Mouse (Mus musculus): ENCODE measurements around the gene Bace2. TPM values are rescaled to one million over a fixed set of nuclear protein-coding genes. Genes with fewer than 3 reads are reported as not detected.

Gene Bace2
- polyA plus RNA-seq, 1 experiment: 0.53 TPM

DNA sequence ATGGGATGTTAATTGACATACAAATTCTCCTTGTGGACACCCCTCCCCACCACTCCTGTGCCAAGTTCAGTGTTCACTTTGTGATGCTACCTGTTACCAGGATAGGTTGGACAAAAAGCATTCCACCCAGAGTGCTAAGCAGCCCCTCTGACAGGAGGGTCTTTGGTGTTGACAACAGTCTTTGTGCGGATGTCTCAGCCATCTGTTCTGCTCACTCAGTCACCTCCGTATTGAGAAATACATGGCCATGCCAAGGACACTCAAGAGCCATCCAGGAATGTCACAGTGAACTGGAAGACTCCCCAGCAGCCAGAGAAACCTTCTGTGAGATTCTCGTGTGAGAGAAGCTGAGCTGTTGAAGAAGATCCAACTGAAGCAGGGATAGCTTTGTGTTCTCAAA lies 81.6 kb downstream of the Bace2 start:
- H3K4me2 ChIP-seq (ENCODE audit: low read depth): no peak overlapping the region
- no peak overlapping the region for H3ac ChIP-seq (ENCODE audit: control insufficient read depth, insufficient read length)
- no peaks in the 10 kb centered on the region for H3K27me3 ChIP-seq (ENCODE audit: control insufficient read depth, insufficient read depth, insufficient read length)
- H3K4me3 ChIP-seq: no peak overlapping the region
- H3K79me2 ChIP-seq (ENCODE audit: control insufficient read depth, insufficient read depth): no peaks in the 10 kb centered on the region
- TF ChIP-seq POLR2AphosphoS2 (IDR thresholded peaks at IDR 0.05; ENCODE audit: insufficient read length, low read depth): no peak
- no peaks in the 10 kb centered on the region for H3K36me3 ChIP-seq (ENCODE audit: control insufficient read depth, insufficient read depth)

DNA sequence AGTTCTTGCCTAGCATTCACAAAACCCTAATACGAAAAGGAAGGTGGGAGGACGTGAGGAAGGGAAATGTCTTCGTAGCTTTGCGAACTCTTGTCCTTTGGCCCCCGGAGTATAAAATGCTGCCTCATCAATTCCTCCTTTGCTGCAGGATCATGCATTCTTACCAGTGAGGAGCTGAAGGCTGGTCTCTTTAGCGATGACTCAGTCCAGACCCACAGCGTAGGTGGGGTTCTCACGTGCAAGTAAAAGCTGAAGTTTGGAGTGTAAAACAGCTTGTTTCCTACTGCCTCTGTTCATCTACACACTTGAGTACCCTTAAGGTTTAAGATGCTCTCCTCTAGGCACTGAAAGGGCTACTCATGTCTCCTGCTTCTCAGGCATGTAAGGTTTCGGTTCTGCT lies 85.4 kb downstream of the Bace2 start:
- Histone ChIP-seq H3K27me3 (ENCODE audit: control insufficient read depth, insufficient read depth, insufficient read length) (no peaks in the 10 kb centered on the region), H3ac (ENCODE audit: control insufficient read depth, insufficient read length) (no peak overlapping the region), H3K4me3 (no peak overlapping the region), H3K79me2 (ENCODE audit: control insufficient read depth, insufficient read depth) (no peaks in the 10 kb centered on the region), H3K36me3 (ENCODE audit: control insufficient read depth, insufficient read depth) (no peaks in the 10 kb centered on the region), H3K4me2 (ENCODE audit: low read depth) (no peak overlapping the region)
- TF ChIP-seq REST (IDR thresholded peaks at IDR 0.05; ENCODE audit: insufficient read depth, insufficient read length): no peak
- TF ChIP-seq TCF3 (IDR thresholded peaks at IDR 0.05; ENCODE audit: insufficient read length, low read depth): no peak
- no peak for TF ChIP-seq MAX (IDR thresholded peaks at IDR 0.05; ENCODE audit: low read depth)
- TF ChIP-seq USF1 (IDR thresholded peaks at IDR 0.05; ENCODE audit: low read depth): no peak
- no peak for TF ChIP-seq SRF (IDR thresholded peaks at IDR 0.05; ENCODE audit: control insufficient read depth, insufficient read length, low read depth)
- no peak for TF ChIP-seq POLR2A (IDR thresholded peaks at IDR 0.05; ENCODE audit: insufficient read length, low read depth)
- TF ChIP-seq MYOD1 (IDR thresholded peaks at IDR 0.05; ENCODE audit: control insufficient read depth in 1 of 3, insufficient read length in 2 of 3, low read depth in 2 of 3): no peak
- no peak for TF ChIP-seq MYOG (IDR thresholded peaks at IDR 0.05; ENCODE audit: control insufficient read depth in 1 of 3, insufficient read depth in 1 of 3, insufficient read length in 2 of 3, low read depth in 2 of 3)
- no peak for TF ChIP-seq TCF12 (IDR thresholded peaks at IDR 0.05; ENCODE audit: insufficient read depth, poor library complexity, severe bottlenecking)
- no peak for TF ChIP-seq CEBPB (IDR thresholded peaks at IDR 0.05; ENCODE audit: insufficient read depth, poor library complexity, severe bottlenecking)

DNA sequence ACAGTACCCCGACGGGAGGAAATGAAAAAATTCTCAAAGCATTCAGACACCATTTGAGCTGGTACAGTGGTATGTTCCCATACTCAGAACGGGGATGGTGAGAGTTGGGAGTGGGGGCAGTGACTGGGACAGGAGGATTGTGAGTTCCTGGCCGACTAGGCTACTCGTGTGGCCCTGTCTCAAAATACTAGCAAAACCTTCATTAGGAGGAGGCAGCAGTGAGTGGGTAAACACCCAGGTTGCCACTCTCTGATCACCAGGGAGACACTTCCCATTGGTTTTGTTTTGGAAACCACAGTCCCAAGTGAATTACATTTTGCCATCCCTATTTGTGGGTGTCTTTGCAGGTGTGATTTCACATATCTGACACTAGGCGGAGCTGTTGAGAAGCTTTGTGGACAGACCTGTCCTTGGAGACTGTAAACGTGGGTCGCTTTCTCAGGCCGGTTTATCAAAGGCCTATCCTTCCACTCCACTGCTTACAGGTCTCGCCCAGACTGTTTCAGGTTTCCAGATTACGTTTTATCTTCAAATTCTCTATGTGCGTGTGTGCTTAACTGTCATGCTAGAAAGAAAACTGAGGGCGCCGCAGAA lies 87.2 kb downstream of the Bace2 start:
- Histone ChIP-seq H3K79me2 (ENCODE audit: control insufficient read depth, insufficient read depth) (no peaks in the 10 kb centered on the region), H3K36me3 (ENCODE audit: control insufficient read depth, insufficient read depth) (no peaks in the 10 kb centered on the region), H3ac (ENCODE audit: control insufficient read depth, insufficient read length) (no peak overlapping the region), H3K27me3 (ENCODE audit: control insufficient read depth, insufficient read depth, insufficient read length) (no peaks in the 10 kb centered on the region), H3K4me2 (ENCODE audit: low read depth) (no peak overlapping the region), H3K4me3 (no peak overlapping the region)
- TF ChIP-seq POLR2AphosphoS2 (IDR thresholded peaks at IDR 0.05; ENCODE audit: insufficient read length, low read depth): no peak
- no peak for TF ChIP-seq TCF12 (IDR thresholded peaks at IDR 0.05; ENCODE audit: insufficient read depth, poor library complexity, severe bottlenecking)
- no peak for TF ChIP-seq E2F4 (IDR thresholded peaks at IDR 0.05; ENCODE audit: insufficient read depth)
- no peak for TF ChIP-seq MYOG (IDR thresholded peaks at IDR 0.05; ENCODE audit: control insufficient read depth in 1 of 3, insufficient read depth in 1 of 3, insufficient read length in 2 of 3, low read depth in 2 of 3)
- no peak for TF ChIP-seq TCF3 (IDR thresholded peaks at IDR 0.05; ENCODE audit: insufficient read length, low read depth)
- no peak for TF ChIP-seq MAX (IDR thresholded peaks at IDR 0.05; ENCODE audit: low read depth)
- TF ChIP-seq REST (IDR thresholded peaks at IDR 0.05; ENCODE audit: insufficient read depth, insufficient read length): no peak
- no peak for TF ChIP-seq CEBPB (IDR thresholded peaks at IDR 0.05; ENCODE audit: insufficient read depth, poor library complexity, severe bottlenecking)
- TF ChIP-seq USF1 (IDR thresholded peaks at IDR 0.05; ENCODE audit: low read depth): no peak
- TF ChIP-seq SRF (IDR thresholded peaks at IDR 0.05; ENCODE audit: control insufficient read depth, insufficient read length, low read depth): no peak
- TF ChIP-seq MYOD1 (IDR thresholded peaks at IDR 0.05; ENCODE audit: control insufficient read depth in 1 of 3, insufficient read length in 2 of 3, low read depth in 2 of 3): no peak
- TF ChIP-seq POLR2A (IDR thresholded peaks at IDR 0.05; ENCODE audit: insufficient read length, low read depth): no peak

DNA sequence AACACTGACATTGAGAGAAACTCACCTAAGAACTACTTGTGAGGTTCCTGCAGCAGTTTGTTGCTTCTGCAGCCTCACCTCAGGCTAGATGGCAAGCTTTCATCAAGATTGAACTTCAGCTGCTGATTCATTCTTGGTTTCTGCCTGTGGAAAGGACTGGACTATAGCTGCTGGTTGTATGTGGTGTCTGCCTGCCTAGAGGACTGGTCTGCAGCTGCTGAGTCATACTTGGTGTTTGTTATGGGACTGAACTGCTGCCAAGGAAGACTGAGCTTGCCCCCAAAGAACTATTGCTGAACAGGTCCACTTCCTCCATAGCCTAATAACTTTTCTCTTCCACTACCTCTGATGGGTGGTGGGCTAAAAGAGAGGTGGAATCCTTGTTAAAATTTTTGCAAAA lies 90.8 kb downstream of the Bace2 start:
- Histone ChIP-seq H3ac (ENCODE audit: control insufficient read depth, insufficient read length) (no peak overlapping the region), H3K36me3 (ENCODE audit: control insufficient read depth, insufficient read depth) (no peaks in the 10 kb centered on the region), H3K27me3 (ENCODE audit: control insufficient read depth, insufficient read depth, insufficient read length) (no peaks in the 10 kb centered on the region), H3K79me2 (ENCODE audit: control insufficient read depth, insufficient read depth) (no peaks in the 10 kb centered on the region), H3K4me2 (ENCODE audit: low read depth) (no peak overlapping the region), H3K4me3 (no peak overlapping the region)
- TF ChIP-seq MAX (IDR thresholded peaks at IDR 0.05; ENCODE audit: low read depth): no peak
- TF ChIP-seq USF1 (IDR thresholded peaks at IDR 0.05; ENCODE audit: low read depth): no peak
- no peak for TF ChIP-seq POLR2A (IDR thresholded peaks at IDR 0.05; ENCODE audit: insufficient read length, low read depth)
- no peak for TF ChIP-seq E2F4 (IDR thresholded peaks at IDR 0.05; ENCODE audit: insufficient read depth)
- no peak for TF ChIP-seq CEBPB (IDR thresholded peaks at IDR 0.05; ENCODE audit: insufficient read depth, poor library complexity, severe bottlenecking)
- no peak for TF ChIP-seq SRF (IDR thresholded peaks at IDR 0.05; ENCODE audit: control insufficient read depth, insufficient read length, low read depth)
- TF ChIP-seq MYOD1 (IDR thresholded peaks at IDR 0.05; ENCODE audit: control insufficient read depth in 1 of 3, insufficient read length in 2 of 3, low read depth in 2 of 3): no peak
- TF ChIP-seq TCF3 (IDR thresholded peaks at IDR 0.05; ENCODE audit: insufficient read length, low read depth): no peak
- no peak for TF ChIP-seq REST (IDR thresholded peaks at IDR 0.05; ENCODE audit: insufficient read depth, insufficient read length)
- TF ChIP-seq POLR2AphosphoS2 (IDR thresholded peaks at IDR 0.05; ENCODE audit: insufficient read length, low read depth): no peak
- no peak for TF ChIP-seq MYOG (IDR thresholded peaks at IDR 0.05; ENCODE audit: control insufficient read depth in 1 of 3, insufficient read depth in 1 of 3, insufficient read length in 2 of 3, low read depth in 2 of 3)
- TF ChIP-seq TCF12 (IDR thresholded peaks at IDR 0.05; ENCODE audit: insufficient read depth, poor library complexity, severe bottlenecking): no peak

DNA sequence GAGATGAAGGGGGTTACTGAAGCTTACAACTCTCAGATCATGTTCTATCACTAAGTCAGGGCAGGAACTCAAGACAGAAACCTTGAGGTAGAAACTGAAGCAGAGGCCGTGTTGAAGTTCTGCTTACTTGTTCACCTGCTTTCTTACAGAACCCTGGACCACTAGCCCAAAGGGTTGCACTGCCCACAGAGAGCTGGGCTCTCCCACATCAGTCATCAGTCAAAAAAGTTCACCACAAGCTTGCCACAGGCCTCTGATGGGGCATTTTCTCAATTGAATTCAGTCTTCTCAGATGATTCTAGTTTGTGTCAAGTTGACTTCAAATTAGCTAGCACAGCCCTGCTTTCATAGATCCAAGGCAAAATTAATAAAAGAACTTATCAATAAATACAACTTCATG lies 103.3 kb downstream of the Bace2 start:
- no peaks in the 10 kb centered on the region for H3K27me3 ChIP-seq (ENCODE audit: control insufficient read depth, insufficient read depth, insufficient read length)
- H3K4me3 ChIP-seq: no peak overlapping the region
- no peaks in the 10 kb centered on the region for H3K79me2 ChIP-seq (ENCODE audit: control insufficient read depth, insufficient read depth)
- no peak overlapping the region for H3ac ChIP-seq (ENCODE audit: control insufficient read depth, insufficient read length)
- TF ChIP-seq MAX (IDR thresholded peaks at IDR 0.05; ENCODE audit: low read depth) (no peak), E2F4 (IDR thresholded peaks at IDR 0.05; ENCODE audit: insufficient read depth) (no peak), MYOD1 (IDR thresholded peaks at IDR 0.05; ENCODE audit: control insufficient read depth in 1 of 3, insufficient read length in 2 of 3, low read depth in 2 of 3) (no peak)
- no peaks in the 10 kb centered on the region for H3K36me3 ChIP-seq (ENCODE audit: control insufficient read depth, insufficient read depth)
- H3K4me2 ChIP-seq (ENCODE audit: low read depth): no peak overlapping the region

All from myocyte (in vitro differentiated cells).